Mouse (Mus musculus): ENCODE results near the gene Slc6a11. TPM values are rescaled to one million over a fixed set of nuclear protein-coding genes. Genes with fewer than 3 reads are reported as not detected.

Gene Slc6a11
- polyA plus RNA-seq, 1 experiment from 2014 or later, result not detected

DNA sequence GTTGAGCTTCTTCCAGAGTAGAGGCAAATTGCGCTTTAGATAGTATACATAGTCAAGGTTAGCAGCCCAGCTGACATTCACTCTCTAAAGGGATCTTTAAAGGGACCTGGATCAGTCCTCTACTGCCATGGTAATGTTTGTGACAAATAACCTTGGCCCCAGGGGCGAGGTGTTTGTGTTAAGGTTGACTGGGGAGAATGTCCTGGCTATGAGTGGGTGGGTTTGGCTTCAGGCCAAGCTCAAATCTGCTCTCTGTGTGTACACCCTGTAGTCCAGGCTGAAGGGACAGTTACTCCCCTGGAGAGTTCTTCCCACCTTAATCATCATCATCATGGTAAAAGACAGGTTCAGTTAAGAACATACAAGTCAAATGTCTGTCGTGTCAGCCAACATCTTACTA is 97.2 kb downstream of the Slc6a11 start:
- Histone ChIP-seq H3K9me3 (no peaks in the 10 kb centered on the region), H3K27ac (replicated peaks) (no peak overlapping the region), H3K4me1 (no peaks in the 10 kb centered on the region), H3K9ac (no peak overlapping the region), H3K27me3 (replicated peaks) (peaks cover 22% of the 10 kb centered on the region), H3K36me3 (no peaks in the 10 kb centered on the region), H3K4me2 (no peak overlapping the region), H3K4me3 (no peak overlapping the region)
- no peak for ATAC-seq (ENCODE audit: extremely low read depth, insufficient number of reproducible peaks, low FRiP score, low TSS enrichment)
- 57% methylated on average over 3 of the region's 3 CpGs for WGBS

DNA sequence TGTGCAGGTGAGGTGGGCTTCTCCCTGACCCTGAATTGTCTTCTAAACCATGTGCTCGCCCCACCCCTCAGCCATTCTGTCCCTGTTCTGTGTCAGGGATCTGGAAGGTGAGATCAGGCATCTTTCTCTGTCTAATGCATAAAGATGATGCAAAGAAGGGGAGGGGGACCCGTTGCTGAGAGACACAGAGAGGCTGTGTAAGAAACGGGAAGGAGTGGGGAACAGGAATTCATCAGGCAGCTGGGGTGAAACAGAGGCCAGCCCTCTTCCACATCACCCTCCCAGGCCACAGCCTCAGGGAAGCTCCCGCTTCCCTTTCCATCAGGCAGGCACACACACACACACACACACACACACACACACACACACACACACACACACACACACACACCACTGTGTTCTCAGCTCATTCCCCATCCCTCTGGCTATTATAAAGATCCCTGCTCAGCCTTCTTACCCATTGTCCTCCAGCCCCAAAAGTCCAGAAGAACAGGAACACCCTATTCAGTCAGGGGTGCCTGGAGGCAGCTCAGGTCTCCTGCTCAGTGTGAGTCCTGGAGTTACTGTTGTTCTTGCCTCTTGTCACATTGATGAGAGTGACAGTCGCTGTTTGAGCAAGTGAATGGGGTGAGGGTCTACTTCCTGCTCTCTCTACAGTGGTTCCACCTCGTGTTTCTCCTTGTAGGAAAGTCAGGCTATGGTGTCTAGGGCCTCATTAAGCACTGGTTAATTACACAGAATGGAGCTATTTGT is 108.0 kb downstream of the Slc6a11 start:
- Histone ChIP-seq H3K9me3 (no peaks in the 10 kb centered on the region), H3K36me3 (no peaks in the 10 kb centered on the region), H3K9ac (no peak overlapping the region), H3K27me3 (replicated peaks) (peaks cover 52% of the 10 kb centered on the region), H3K4me1 (no peaks in the 10 kb centered on the region), H3K27ac (replicated peaks) (no peak overlapping the region), H3K4me3 (no peak overlapping the region), H3K4me2 (no peak overlapping the region)
- WGBS, result 35% methylated on average over 5 of the region's 6 CpGs
- ATAC-seq (ENCODE audit: extremely low read depth, insufficient number of reproducible peaks, low FRiP score, low TSS enrichment), result no peak

DNA sequence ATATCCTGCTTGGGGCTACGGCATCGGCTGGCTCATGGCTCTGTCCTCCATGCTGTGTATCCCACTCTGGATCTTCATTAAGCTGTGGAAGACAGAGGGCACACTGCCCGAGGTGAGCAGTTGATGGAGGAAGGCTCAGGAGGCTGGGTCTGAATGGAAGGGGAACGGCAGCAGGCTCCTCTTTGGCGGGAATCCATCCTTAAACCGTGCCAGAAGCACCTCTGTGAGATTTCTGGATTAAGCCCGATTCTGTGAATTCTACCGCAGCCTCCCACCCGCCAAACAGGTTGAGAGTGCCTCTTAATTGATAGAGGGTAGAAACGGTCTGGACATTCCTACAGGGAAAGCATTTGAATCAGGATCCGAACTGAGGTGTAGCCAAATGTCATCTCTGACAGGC is 114.6 kb downstream of the Slc6a11 start:
- WGBS, result 73% methylated on average over 11 of the region's 11 CpGs
- Histone ChIP-seq H3K4me2 (no peak overlapping the region), H3K27me3 (replicated peaks) (peaks cover 46% of the 10 kb centered on the region), H3K36me3 (no peaks in the 10 kb centered on the region), H3K4me3 (no peak overlapping the region), H3K9ac (no peak overlapping the region), H3K27ac (replicated peaks) (no peak overlapping the region), H3K4me1 (no peaks in the 10 kb centered on the region), H3K9me3 (no peaks in the 10 kb centered on the region)
- no peak for ATAC-seq (ENCODE audit: extremely low read depth, insufficient number of reproducible peaks, low FRiP score, low TSS enrichment)

DNA sequence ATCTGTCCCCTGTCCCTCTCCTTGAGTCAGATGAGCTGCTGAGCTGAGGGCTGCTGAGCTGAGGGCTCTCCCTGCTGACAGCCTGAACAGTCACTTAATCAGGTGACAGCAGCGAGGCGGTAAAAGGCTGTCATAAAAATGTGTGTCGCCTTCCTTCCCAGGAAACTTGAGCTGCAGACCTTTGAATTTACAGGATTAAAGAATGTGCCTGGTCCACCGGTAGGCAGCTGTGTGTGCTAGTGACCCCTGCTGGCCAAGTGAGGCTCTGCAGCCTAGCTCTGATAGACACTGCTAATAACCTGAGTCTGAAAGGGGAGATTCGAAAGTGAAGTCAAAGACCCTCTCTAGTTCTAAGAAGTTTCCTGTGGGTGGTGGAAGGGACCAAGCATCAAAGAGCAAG is 119.3 kb downstream of the Slc6a11 start:
- no peak overlapping the region for H3K4me3 ChIP-seq
- H3K4me1 ChIP-seq, result no peaks in the 10 kb centered on the region
- 4% methylated on average over 5 of the region's 5 CpGs for WGBS
- H3K9me3 ChIP-seq, result no peaks in the 10 kb centered on the region
- no peaks in the 10 kb centered on the region for H3K36me3 ChIP-seq
- no peak overlapping the region for H3K9ac ChIP-seq
- H3K27me3 ChIP-seq (replicated peaks), result peaks cover 67% of the 10 kb centered on the region
- H3K27ac ChIP-seq (replicated peaks), result no peak overlapping the region
- ATAC-seq (ENCODE audit: extremely low read depth, insufficient number of reproducible peaks, low FRiP score, low TSS enrichment), result no peak
- H3K4me2 ChIP-seq, result no peak overlapping the region

DNA sequence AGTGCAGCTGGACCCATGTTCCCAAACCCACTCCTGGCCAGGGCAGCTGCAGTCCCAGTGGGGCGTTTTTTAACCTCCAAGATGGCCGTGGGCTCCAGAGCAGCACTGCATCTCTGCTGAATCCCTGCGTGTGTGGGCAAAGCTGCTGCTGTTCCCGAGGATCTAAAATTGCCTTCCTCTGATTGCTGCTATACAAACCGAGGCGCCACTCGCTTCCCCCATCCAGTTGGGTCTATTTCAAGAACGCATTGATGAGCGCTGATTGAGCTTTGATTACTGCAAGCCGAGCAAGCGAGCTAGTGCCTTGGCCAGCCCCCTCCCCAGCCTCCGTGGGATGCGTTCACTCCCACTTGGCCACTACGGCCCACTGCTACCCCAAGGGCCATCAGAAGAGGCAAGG is 123.9 kb downstream of the Slc6a11 start:
- no peaks in the 10 kb centered on the region for H3K9me3 ChIP-seq
- no peaks in the 10 kb centered on the region for H3K36me3 ChIP-seq
- no peaks in the 10 kb centered on the region for H3K4me1 ChIP-seq
- H3K4me3 ChIP-seq, result no peak overlapping the region
- H3K4me2 ChIP-seq, result no peak overlapping the region
- H3K9ac ChIP-seq, result no peak overlapping the region
- WGBS, result 68% methylated on average over 14 of the region's 14 CpGs
- H3K27me3 ChIP-seq (replicated peaks), result peaks cover 45% of the 10 kb centered on the region
- no peak overlapping the region for H3K27ac ChIP-seq (replicated peaks)
- ATAC-seq (ENCODE audit: extremely low read depth, insufficient number of reproducible peaks, low FRiP score, low TSS enrichment), result no peak

DNA sequence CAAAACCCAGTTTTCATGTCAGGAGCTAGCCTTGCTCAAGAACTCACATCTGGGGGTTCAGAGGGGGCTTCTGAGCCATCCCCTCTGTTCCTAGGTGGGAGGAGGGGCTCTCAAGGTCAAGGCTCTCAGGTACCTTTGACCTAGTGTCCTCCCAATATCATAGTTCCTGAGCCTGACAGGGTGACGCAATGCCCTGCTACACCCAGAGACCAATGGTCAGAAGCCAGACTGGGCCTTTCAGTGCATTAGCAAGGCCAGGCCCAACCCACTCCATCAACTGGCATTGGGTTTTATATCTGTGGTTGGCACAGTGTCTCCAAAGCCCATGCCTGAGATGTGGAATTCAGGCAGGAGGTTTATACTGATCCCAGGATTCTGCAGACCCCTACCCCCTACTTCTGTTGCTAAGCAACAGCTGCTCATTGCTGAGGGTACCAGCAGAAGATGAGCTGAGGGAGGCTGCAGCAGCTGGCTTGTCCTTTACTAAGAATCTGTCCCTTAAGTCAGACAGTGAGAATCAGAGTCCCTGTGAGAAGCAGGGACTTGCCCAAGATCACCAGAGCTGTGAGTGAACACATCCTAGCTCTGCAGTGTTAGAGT is 126.8 kb downstream of the Slc6a11 start:
- Histone ChIP-seq H3K9ac (no peak overlapping the region), H3K4me2 (no peak overlapping the region), H3K27me3 (replicated peaks) (peaks cover 42% of the 10 kb centered on the region), H3K4me1 (no peaks in the 10 kb centered on the region), H3K9me3 (no peaks in the 10 kb centered on the region), H3K36me3 (no peaks in the 10 kb centered on the region), H3K27ac (replicated peaks) (no peak overlapping the region), H3K4me3 (no peak overlapping the region)
- WGBS, result 79% methylated on average over 1 of the region's 1 CpGs
- no peak for ATAC-seq (ENCODE audit: extremely low read depth, insufficient number of reproducible peaks, low FRiP score, low TSS enrichment)

DNA sequence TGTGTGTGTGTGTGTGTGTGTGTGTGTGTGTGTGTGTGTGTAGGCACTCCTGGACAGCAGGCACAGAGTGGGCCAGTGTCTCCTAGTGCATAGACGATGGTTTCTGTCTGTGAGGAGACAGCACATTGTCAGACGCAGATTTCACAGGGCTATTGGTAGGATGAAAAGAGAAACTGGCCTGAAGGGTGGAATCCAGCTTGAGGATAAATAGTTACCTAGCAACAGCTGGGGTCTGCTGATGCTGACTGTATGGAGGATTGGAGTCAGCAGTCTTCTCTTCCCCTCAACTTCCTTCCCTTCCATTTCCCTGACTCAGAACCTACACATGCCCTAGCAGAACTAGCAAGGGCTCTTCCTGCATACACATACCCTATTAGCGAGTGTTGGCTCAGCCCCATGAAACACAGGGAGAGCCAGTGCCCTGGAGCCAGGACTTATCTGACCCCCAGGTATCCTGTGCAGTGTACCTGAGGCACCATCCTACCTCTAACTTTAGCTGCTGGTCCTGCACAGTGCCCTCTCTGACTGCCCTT is 127.7 kb downstream of the Slc6a11 start:
- Histone ChIP-seq H3K27me3 (replicated peaks) (peaks cover 44% of the 10 kb centered on the region), H3K27ac (replicated peaks) (no peak overlapping the region)
- WGBS, result 59% methylated on average over 3 of the region's 3 CpGs

DNA sequence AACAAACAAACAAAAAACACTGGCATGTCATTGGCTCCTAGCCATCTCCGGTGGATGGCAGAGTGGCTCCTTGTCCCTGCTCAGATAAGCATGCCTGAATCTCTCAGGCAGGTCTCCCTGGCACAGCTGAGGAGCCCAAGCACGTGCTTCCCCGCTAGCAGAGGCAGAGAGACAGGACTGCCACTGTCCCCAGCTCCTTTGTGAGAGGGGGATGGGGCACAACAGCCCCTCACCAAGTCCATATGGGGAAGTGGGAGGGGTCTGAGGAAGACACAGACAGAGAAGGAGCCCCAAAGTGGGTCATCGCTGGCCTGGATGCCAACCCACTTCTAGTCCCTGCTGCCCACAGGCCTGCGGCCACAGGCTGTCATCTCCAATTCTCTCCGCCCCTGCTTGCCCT is 130.6 kb downstream of the Slc6a11 start:
- no peaks in the 10 kb centered on the region for H3K36me3 ChIP-seq
- WGBS, result 44% methylated on average over 6 of the region's 6 CpGs
- peaks cover 17% of the 10 kb centered on the region for H3K4me1 ChIP-seq
- no peak overlapping the region for H3K4me3 ChIP-seq
- no peak for ATAC-seq (ENCODE audit: extremely low read depth, insufficient number of reproducible peaks, low FRiP score, low TSS enrichment)
- H3K27ac ChIP-seq (replicated peaks), result no peak overlapping the region
- H3K4me2 ChIP-seq, result no peak overlapping the region
- peaks cover 59% of the 10 kb centered on the region for H3K27me3 ChIP-seq (replicated peaks)
- no peak overlapping the region for H3K9ac ChIP-seq
- H3K9me3 ChIP-seq, result no peaks in the 10 kb centered on the region

More for the DNA sequence above, 127.7 kb downstream of the Slc6a11 start:
- Histone ChIP-seq H3K9ac (no peak overlapping the region), H3K4me3 (no peak overlapping the region), H3K4me2 (no peak overlapping the region), H3K36me3 (no peaks in the 10 kb centered on the region), H3K9me3 (no peaks in the 10 kb centered on the region), H3K4me1 (peaks cover 4% of the 10 kb centered on the region)
- no peak for ATAC-seq (ENCODE audit: extremely low read depth, insufficient number of reproducible peaks, low FRiP score, low TSS enrichment)

DNA sequence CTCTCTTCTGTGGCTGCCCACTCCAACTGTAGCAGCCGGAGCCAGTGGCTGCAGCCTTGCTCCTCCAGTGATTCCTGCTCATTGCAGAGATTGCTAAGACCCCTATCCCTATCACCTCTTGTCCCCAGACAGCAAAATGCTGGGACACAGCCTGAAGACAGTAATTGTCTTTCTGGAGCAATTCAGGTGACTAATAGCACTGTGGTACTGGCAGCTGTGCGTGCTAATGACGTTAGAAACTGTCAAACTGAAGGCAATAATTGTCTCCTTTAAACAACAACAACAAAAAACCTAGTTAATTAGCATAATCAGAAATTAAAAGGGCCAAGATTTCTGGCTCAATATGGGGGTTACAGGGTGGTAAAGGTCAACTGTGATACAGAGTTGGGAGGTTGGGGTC is 133.0 kb downstream of the Slc6a11 start:
- Histone ChIP-seq H3K9me3 (no peaks in the 10 kb centered on the region), H3K9ac (no peak overlapping the region), H3K4me3 (no peak overlapping the region), H3K4me1 (peaks cover 17% of the 10 kb centered on the region), H3K4me2 (0 out of 2 replicates have a peak overlapping the region, but pooled peaks have one; percentile 1), H3K27me3 (replicated peaks) (peaks cover 69% of the 10 kb centered on the region), H3K27ac (replicated peaks) (no peak overlapping the region), H3K36me3 (no peaks in the 10 kb centered on the region)
- no peak for ATAC-seq (ENCODE audit: extremely low read depth, insufficient number of reproducible peaks, low FRiP score, low TSS enrichment)
- WGBS, result 65% methylated on average over 3 of the region's 3 CpGs

DNA sequence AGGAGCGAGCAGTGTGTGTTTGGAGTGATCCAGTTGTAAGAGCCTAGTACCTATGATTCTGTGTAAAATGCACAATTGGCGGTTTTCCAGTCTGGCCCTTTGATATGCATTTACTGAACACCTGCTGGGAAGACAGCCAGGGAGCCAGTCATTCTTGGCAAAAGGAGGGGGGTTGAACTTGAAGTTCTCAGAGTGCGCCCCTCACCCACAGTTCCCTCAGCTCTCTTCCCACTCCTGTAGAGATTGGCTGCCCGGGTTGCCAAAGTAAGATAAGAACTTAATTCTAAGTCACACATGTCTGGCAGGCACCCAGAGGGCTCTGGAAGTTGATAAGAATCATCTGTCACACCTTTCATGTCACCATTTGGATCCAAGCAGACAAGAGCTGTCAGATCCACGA is 133.4 kb downstream of the Slc6a11 start:
- H3K9ac ChIP-seq, result no peak overlapping the region
- H3K4me3 ChIP-seq, result no peak overlapping the region
- 25% methylated on average over 5 of the region's 5 CpGs for WGBS
- no peak for ATAC-seq (ENCODE audit: extremely low read depth, insufficient number of reproducible peaks, low FRiP score, low TSS enrichment)
- no peak overlapping the region for H3K27ac ChIP-seq (replicated peaks)
- H3K36me3 ChIP-seq, result no peaks in the 10 kb centered on the region
- peaks cover 17% of the 10 kb centered on the region for H3K4me1 ChIP-seq
- H3K4me2 ChIP-seq, result 0 out of 2 replicates have a peak overlapping the region, but pooled peaks have one; percentile 1
- no peaks in the 10 kb centered on the region for H3K9me3 ChIP-seq
- H3K27me3 ChIP-seq (replicated peaks), result peaks cover 73% of the 10 kb centered on the region

DNA sequence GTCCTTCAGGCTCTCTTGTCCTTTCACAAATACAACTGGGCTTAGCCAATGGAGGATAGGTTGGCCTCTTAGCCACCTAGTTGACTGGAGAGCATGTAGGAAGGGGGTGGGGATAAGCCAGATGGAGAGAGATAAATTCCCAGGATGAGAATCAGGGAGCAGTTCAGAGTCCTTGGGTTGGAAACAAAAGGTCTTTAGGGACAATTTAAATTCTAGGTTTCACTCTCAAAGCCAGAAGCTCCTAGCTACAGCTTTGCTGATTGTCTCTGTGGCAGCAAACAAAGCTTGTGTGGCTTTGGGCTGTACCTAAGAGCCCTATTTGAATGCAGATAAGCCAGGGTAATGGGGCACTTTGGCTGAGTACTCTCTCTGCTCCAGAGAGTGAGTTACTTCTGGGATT is 135.2 kb downstream of the Slc6a11 start:
- Histone ChIP-seq H3K27ac (replicated peaks) (no peak overlapping the region), H3K4me2 (no peak overlapping the region), H3K4me3 (no peak overlapping the region), H3K36me3 (no peaks in the 10 kb centered on the region), H3K9ac (no peak overlapping the region), H3K27me3 (replicated peaks) (peaks cover 76% of the 10 kb centered on the region), H3K9me3 (no peaks in the 10 kb centered on the region), H3K4me1 (peaks cover 17% of the 10 kb centered on the region)
- no peak for ATAC-seq (ENCODE audit: extremely low read depth, insufficient number of reproducible peaks, low FRiP score, low TSS enrichment)

DNA sequence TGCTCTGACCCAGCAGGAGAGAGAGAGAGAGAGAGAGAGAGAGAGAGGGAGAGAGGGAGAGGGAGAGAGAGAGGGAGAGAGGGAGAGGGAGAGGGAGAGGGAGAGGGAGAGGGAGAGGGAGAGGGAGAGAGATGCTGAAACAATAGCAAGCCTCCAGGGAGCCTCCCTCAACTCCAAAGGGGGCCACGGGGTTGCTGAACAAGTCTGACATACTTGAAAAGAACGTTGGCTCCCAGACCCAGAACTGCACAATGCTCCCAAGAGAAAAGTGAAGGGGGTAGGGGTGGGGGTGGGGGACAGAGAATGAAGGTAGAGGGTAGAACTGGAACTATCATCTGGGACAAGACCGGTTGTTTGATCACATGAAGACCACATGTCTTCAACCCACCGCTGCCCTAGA is 136.9 kb downstream of the Slc6a11 start:
- Histone ChIP-seq H3K9me3 (no peaks in the 10 kb centered on the region), H3K4me1 (peaks cover 25% of the 10 kb centered on the region), H3K27ac (replicated peaks) (no peak overlapping the region), H3K4me2 (no peak overlapping the region), H3K36me3 (no peaks in the 10 kb centered on the region), H3K27me3 (replicated peaks) (peaks cover 77% of the 10 kb centered on the region), H3K9ac (no peak overlapping the region), H3K4me3 (no peak overlapping the region)
- ATAC-seq (ENCODE audit: extremely low read depth, insufficient number of reproducible peaks, low FRiP score, low TSS enrichment), result no peak
- WGBS, result 33% methylated on average over 4 of the region's 4 CpGs

All from heart, embryonic 13.5 days (tissue).